Mouse (Mus musculus): ENCODE results near the gene Gli3. TPM values are rescaled to one million over a fixed set of nuclear protein-coding genes. Genes with fewer than 3 reads are reported as not detected.
A peak's percentile ranks its signal among the peaks of the same experiment; 100 is the strongest.

Gli3 gene
- total and polyA plus RNA-seq, 2 experiments from 2014 or later: 3.4 to 6.4 TPM

DNA sequence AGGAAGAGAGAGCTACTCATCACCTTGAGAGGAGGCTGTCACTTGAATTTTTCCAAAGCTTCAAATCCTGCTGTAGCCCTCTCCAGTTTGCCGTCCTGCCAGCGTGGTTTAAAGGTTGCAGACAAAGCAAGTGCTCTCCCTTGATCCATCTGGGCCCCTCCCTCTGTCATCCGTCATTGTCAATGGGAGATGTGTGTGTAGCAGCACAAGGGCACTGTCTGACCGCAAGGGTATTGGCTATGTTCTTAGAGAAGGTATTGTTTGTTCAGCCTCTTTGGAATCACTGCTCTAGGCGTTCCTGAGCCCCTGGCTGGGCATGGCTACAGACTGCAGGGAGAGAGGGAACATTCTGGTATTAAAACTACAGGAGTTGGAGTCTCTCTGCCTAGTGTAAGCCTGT, 79.0 kb downstream of the Gli3 start:
- ATAC-seq (no peak), DNase-seq (no peak)
- Histone ChIP-seq H3K27ac (ENCODE audit: low read depth, low read length) (no peak overlapping the region), H3K27me3 (ENCODE audit: insufficient read depth, low read length) (no peaks in the 10 kb centered on the region), H3K4me3 (ENCODE audit: low read depth, low read length) (no peak overlapping the region), H3K36me3 (ENCODE audit: insufficient read depth) (no peaks in the 10 kb centered on the region), H3K4me2 (ENCODE audit: low read depth) (no peak overlapping the region), H3K4me1 (ENCODE audit: insufficient read depth) (peaks cover 13% of the 10 kb centered on the region), H3K9me3 (ENCODE audit: low read length) (no peaks in the 10 kb centered on the region), H3K9ac (no peak overlapping the region)
- WGBS: 15% methylated on average over 5 of the region's 5 CpGs
- TF ChIP-seq CTCF (IDR thresholded peaks at IDR 0.05; ENCODE audit: low read depth): no peak

GRCm38 (mm10) chr13:15543169-15543887, 80.3 kb downstream of the Gli3 start:
- no peak for TF ChIP-seq CTCF (IDR thresholded peaks at IDR 0.05; ENCODE audit: low read depth)
- ATAC-seq (peak; percentile 1), DNase-seq (no peak)
- no peaks in the 10 kb centered on the region for H3K36me3 ChIP-seq (ENCODE audit: insufficient read depth)
- H3K27me3 ChIP-seq (ENCODE audit: insufficient read depth, low read length): no peaks in the 10 kb centered on the region
- H3K9ac ChIP-seq: no peak overlapping the region
- no peaks in the 10 kb centered on the region for H3K9me3 ChIP-seq (ENCODE audit: low read length)
- no peak overlapping the region for H3K27ac ChIP-seq (ENCODE audit: low read depth, low read length)
- 20% methylated on average over 12 of the region's 12 CpGs for WGBS
- no peak overlapping the region for H3K4me3 ChIP-seq (ENCODE audit: low read depth, low read length)
- H3K4me2 ChIP-seq (ENCODE audit: low read depth): no peak overlapping the region
- H3K4me1 ChIP-seq (ENCODE audit: insufficient read depth): peaks cover 13% of the 10 kb centered on the region

DNA sequence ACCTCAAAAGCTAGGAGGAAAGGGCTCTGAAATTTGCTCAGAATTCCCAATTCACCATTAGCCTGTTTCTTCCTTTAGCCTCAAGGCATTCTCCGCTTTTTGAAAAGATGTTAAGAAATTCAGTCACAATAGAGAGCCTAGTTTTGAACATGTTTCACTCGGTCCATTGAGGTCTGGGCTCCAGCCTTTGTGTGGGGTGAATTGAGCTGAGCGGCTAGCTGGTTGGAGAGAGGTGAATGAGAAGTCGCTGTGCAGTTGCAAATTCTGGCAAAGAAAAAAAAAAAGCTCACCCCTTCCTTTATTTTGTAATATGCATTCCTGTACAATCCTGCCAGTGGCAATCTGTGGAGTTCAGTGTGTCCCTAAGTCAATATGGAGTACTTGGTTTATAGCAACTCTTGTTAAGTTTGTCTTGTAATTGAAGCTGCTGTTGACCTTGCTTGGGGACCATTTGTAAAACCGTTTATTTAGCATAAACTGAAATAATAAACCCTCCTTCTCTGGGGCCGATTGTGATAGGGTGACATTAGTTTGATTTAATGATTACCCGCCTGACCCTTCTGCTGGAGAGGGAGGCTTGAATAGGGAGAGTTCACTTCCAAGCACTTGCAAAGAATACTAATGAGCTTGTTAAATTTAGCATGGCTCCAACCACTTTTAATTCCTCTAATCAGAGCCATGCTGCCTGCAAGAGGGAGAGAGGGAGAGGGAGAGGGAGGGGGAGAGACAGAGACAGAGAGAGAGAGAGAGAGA, 81.0 kb downstream of the Gli3 start:
- Histone ChIP-seq H3K4me2 (ENCODE audit: low read depth) (no peak overlapping the region), H3K27me3 (ENCODE audit: insufficient read depth, low read length) (no peaks in the 10 kb centered on the region), H3K9me3 (ENCODE audit: low read length) (no peaks in the 10 kb centered on the region), H3K27ac (ENCODE audit: low read depth, low read length) (no peak overlapping the region), H3K4me3 (ENCODE audit: low read depth, low read length) (no peak overlapping the region), H3K4me1 (ENCODE audit: insufficient read depth) (peaks cover 13% of the 10 kb centered on the region), H3K9ac (no peak overlapping the region), H3K36me3 (ENCODE audit: insufficient read depth) (no peaks in the 10 kb centered on the region)
- no peak for TF ChIP-seq CTCF (IDR thresholded peaks at IDR 0.05; ENCODE audit: low read depth)
- 12% methylated on average over 7 of the region's 7 CpGs for WGBS
- peak; percentile 62 for DNase-seq
- peak; percentile 59 for ATAC-seq

DNA sequence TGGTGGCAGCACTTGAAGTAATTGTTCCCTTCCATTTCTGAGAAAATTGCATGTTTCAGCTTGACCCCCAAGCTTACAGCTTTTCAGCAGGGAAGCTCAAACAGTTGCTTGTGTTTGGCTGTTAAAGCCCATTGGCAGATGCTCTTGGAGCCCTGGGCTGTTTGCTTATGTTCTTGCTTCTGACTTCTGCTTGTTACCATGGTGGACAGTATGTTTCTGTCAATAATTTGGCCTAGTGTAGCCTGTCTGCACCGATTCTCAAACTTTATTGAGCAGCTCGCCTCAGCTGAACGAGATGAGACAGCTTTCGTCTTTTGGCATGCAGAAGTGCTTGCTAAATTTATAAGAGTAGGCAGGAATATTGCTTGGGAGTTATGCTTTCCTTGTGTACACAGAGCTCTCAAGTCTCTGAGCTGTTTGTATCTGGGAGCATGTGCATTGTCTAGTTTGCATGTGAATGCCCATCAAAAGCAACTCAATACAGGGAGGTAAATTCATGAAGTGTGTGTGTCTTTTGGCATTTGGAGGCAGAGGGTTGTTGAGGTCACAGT, 82.4 kb downstream of the Gli3 start:
- no peaks in the 10 kb centered on the region for H3K9me3 ChIP-seq (ENCODE audit: low read length)
- WGBS: 20% methylated on average over 4 of the region's 4 CpGs
- no peak overlapping the region for H3K27ac ChIP-seq (ENCODE audit: low read depth, low read length)
- H3K36me3 ChIP-seq (ENCODE audit: insufficient read depth): no peaks in the 10 kb centered on the region
- H3K27me3 ChIP-seq (ENCODE audit: insufficient read depth, low read length): no peaks in the 10 kb centered on the region
- H3K9ac ChIP-seq: no peak overlapping the region
- peak; percentile 71 for ATAC-seq
- no peak overlapping the region for H3K4me2 ChIP-seq (ENCODE audit: low read depth)
- H3K4me1 ChIP-seq (ENCODE audit: insufficient read depth): peaks cover 13% of the 10 kb centered on the region
- DNase-seq: peak; percentile 51
- H3K4me3 ChIP-seq (ENCODE audit: low read depth, low read length): no peak overlapping the region
- TF ChIP-seq CTCF (IDR thresholded peaks at IDR 0.05; ENCODE audit: low read depth): no peak

DNA sequence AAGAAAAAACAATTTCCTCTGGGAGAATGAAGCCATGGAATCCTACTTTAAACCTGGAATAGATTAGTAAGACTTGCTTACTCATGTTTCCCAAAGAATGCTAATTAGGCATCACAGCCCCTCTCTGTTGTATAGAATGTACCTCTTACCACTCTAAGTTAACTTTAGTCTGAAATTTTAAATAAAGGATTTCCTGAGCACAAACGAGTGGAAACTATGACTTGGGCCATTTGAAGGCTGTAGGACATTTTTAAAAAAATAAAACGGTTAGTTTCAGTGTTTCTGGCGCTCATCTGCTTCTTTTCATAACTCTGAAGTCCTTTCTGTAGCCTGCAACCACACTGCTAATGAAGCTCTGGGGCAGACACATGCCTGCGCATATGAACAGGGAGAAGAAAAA, 83.2 kb downstream of the Gli3 start:
- Histone ChIP-seq H3K36me3 (ENCODE audit: insufficient read depth) (no peaks in the 10 kb centered on the region), H3K9me3 (ENCODE audit: low read length) (no peaks in the 10 kb centered on the region), H3K4me2 (ENCODE audit: low read depth) (no peak overlapping the region), H3K27ac (ENCODE audit: low read depth, low read length) (no peak overlapping the region), H3K27me3 (ENCODE audit: insufficient read depth, low read length) (no peaks in the 10 kb centered on the region), H3K4me1 (ENCODE audit: insufficient read depth) (peaks cover 13% of the 10 kb centered on the region), H3K4me3 (ENCODE audit: low read depth, low read length) (no peak overlapping the region), H3K9ac (no peak overlapping the region)
- ATAC-seq (no peak), DNase-seq (no peak)
- no peak for TF ChIP-seq CTCF (IDR thresholded peaks at IDR 0.05; ENCODE audit: low read depth)
- WGBS: 28% methylated on average over 4 of the region's 4 CpGs

GRCm38 (mm10) chr13:15549466-15549865, 86.4 kb downstream of the Gli3 start:
- Histone ChIP-seq H3K4me2 (ENCODE audit: low read depth) (no peak overlapping the region), H3K4me3 (ENCODE audit: low read depth, low read length) (no peak overlapping the region), H3K27ac (ENCODE audit: low read depth, low read length) (no peak overlapping the region), H3K36me3 (ENCODE audit: insufficient read depth) (no peaks in the 10 kb centered on the region), H3K27me3 (ENCODE audit: insufficient read depth, low read length) (no peaks in the 10 kb centered on the region), H3K9me3 (ENCODE audit: low read length) (no peaks in the 10 kb centered on the region), H3K4me1 (ENCODE audit: insufficient read depth) (peaks cover 8% of the 10 kb centered on the region; the same call in 1 of the 2 replicates), H3K9ac (no peak overlapping the region)
- DNase-seq (no peak), ATAC-seq (no peak)
- TF ChIP-seq CTCF (IDR thresholded peaks at IDR 0.05; ENCODE audit: low read depth): no peak
- 32% methylated on average over 6 of the region's 6 CpGs for WGBS

Data from forebrain, postnatal 0 days (tissue).